Mouse (Mus musculus) lung, embryonic 16.5 days (tissue): ENCODE measurements at regions not wholly inside any gene's neighbourhood (a gene's known extent, or its start where the extent isn't known, plus 50 kb on each side); places are given as distances from the start of the nearest gene placed in this dataset.

Source experiments
- ATAC-seq: fragments of 200-750 bp; cut with Nextera tagmentation; 2 replicates; pipeline ENCODE4 v1.8.0; 2017; ENCODE audit warnings: low read depth, mild to moderate bottlenecking, moderate library complexity
- H3K27ac ChIP-seq: fragments of 300-500 bp; sonication (generic); 2 replicates; pipeline ENCODE4 v1.5.1; 2014; ENCODE audit warnings: mild to moderate bottlenecking, control low read depth, low read length
- H3K27me3 ChIP-seq: fragments of 300-500 bp; sonication (generic); 2 replicates; pipeline ENCODE4 v1.6.1; 2014; ENCODE audit warnings: low read depth, low read length, mixed read lengths; ENCODE audit not compliant: control insufficient read depth, insufficient read depth
- H3K36me3 ChIP-seq: fragments of 300-500 bp; sonication (generic); 2 replicates; pipeline ENCODE4 v1.6.1; 2014; ENCODE audit warnings: low read length; ENCODE audit not compliant: control insufficient read depth, insufficient read depth
- H3K4me1 ChIP-seq: fragments of 300-500 bp; sonication (generic); replicated peaks from 2 replicates; pipeline ENCODE4 v1.6.1; 2014; ENCODE audit warnings: low read length, mixed read lengths; ENCODE audit not compliant: control insufficient read depth, insufficient read depth
- H3K4me2 ChIP-seq: fragments of 300-500 bp; sonication (generic); 2 replicates; pipeline ENCODE4 v1.6.1; 2014; ENCODE audit warnings: low read depth, low read length, control low read depth
- H3K4me3 ChIP-seq: fragments of 300-500 bp; sonication (generic); 2 replicates; pipeline ENCODE4 v1.5.1; 2014; ENCODE audit warnings: mild to moderate bottlenecking, low read length, control low read depth
- H3K9ac ChIP-seq: fragments of 300-500 bp; sonication (generic); 2 replicates; pipeline ENCODE4 v1.6.1; 2014; ENCODE audit warnings: low read length, control low read depth
- H3K9me3 ChIP-seq: fragments of 300-500 bp; sonication (generic); 2 replicates; pipeline ENCODE4 v1.6.1; 2016; ENCODE audit warnings: low read length; ENCODE audit not compliant: control insufficient read depth
- WGBS: fragments of 180-500 bp; shearing (Covaris S2); extraction: QIAGEN DNeasy Blood & Tissue Kit; methylation state at CpG from one replicate; pipeline ENCODE4 v1.1.7; 2014; 5-methylcytosine and 5-hydroxymethylcytosine counted together

GRCm38 (mm10) chr14:86204582-86204981 is 936.5 kb downstream of the Diaph3 start:
- no peak overlapping the region for H3K9ac ChIP-seq
- no peaks in the 10 kb centered on the region for H3K27me3 ChIP-seq
- H3K27ac ChIP-seq = no peak overlapping the region
- no peaks in the 10 kb centered on the region for H3K4me1 ChIP-seq
- H3K36me3 ChIP-seq = no peaks in the 10 kb centered on the region
- no peak for ATAC-seq
- H3K4me2 ChIP-seq = no peak overlapping the region
- no peaks in the 10 kb centered on the region for H3K9me3 ChIP-seq
- H3K4me3 ChIP-seq = no peak overlapping the region
- WGBS = 82% methylated on average over 6 of the region's 7 CpGs

GRCm38 (mm10) chr14:86197864-86198263 is 943.2 kb downstream of the Diaph3 start:
- no peak overlapping the region for H3K4me2 ChIP-seq
- H3K36me3 ChIP-seq = no peaks in the 10 kb centered on the region
- no peak overlapping the region for H3K9ac ChIP-seq
- H3K27ac ChIP-seq = no peak overlapping the region
- H3K27me3 ChIP-seq = no peaks in the 10 kb centered on the region
- ATAC-seq = peak; percentile 51; the same call in 1 of the 2 replicates
- no peaks in the 10 kb centered on the region for H3K4me1 ChIP-seq
- no peaks in the 10 kb centered on the region for H3K9me3 ChIP-seq
- no peak overlapping the region for H3K4me3 ChIP-seq
- WGBS = 63% methylated on average over 4 of the region's 4 CpGs

GRCm38 (mm10) chr14:86184663-86185381 is 956.2 kb downstream of the Diaph3 start:
- no peaks in the 10 kb centered on the region for H3K36me3 ChIP-seq
- ATAC-seq = 0 out of 2 replicates have a peak, but pooled peaks have one; percentile 36
- no peaks in the 10 kb centered on the region for H3K27me3 ChIP-seq
- 65% methylated on average over 4 of the region's 4 CpGs for WGBS
- no peak overlapping the region for H3K9ac ChIP-seq
- no peak overlapping the region for H3K4me2 ChIP-seq
- H3K9me3 ChIP-seq = no peaks in the 10 kb centered on the region
- H3K27ac ChIP-seq = peak overlapping the region; percentile 2; the same call in 1 of the 2 replicates
- no peak overlapping the region for H3K4me3 ChIP-seq
- peaks cover 3% of the 10 kb centered on the region; the same call in 1 of the 2 replicates for H3K4me1 ChIP-seq

- 74% methylated on average over 4 of the region's 4 CpGs for WGBS
- H3K9ac ChIP-seq = no peak overlapping the region
- no peak for ATAC-seq
Measured at GRCm38 (mm10) chr14:86178517-86178916, 962.5 kb downstream of the Diaph3 start.

GRCm38 (mm10) chr14:86171118-86171517 is 969.9 kb downstream of the Diaph3 start:
- Histone ChIP-seq H3K27me3 (no peaks in the 10 kb centered on the region), H3K4me2 (no peak overlapping the region), H3K36me3 (no peaks in the 10 kb centered on the region), H3K9me3 (no peaks in the 10 kb centered on the region), H3K4me3 (no peak overlapping the region), H3K9ac (no peak overlapping the region), H3K4me1 (no peaks in the 10 kb centered on the region), H3K27ac (no peak overlapping the region)
- 33% methylated on average over 1 of the region's 1 CpGs for WGBS
- ATAC-seq = peak; percentile 65; the same call in 1 of the 2 replicates

More at GRCm38 (mm10) chr14:86178517-86178916, 962.5 kb downstream of the Diaph3 start:
- Histone ChIP-seq H3K4me1 (peaks cover 3% of the 10 kb centered on the region; the same call in 1 of the 2 replicates), H3K4me2 (no peak overlapping the region), H3K36me3 (no peaks in the 10 kb centered on the region), H3K4me3 (no peak overlapping the region), H3K27ac (no peak overlapping the region), H3K9me3 (no peaks in the 10 kb centered on the region), H3K27me3 (no peaks in the 10 kb centered on the region)

- Histone ChIP-seq H3K4me3 (no peak overlapping the region), H3K9me3 (no peaks in the 10 kb centered on the region), H3K4me1 (no peaks in the 10 kb centered on the region), H3K4me2 (no peak overlapping the region), H3K27ac (no peak overlapping the region), H3K9ac (no peak overlapping the region), H3K27me3 (no peaks in the 10 kb centered on the region), H3K36me3 (no peaks in the 10 kb centered on the region)
- WGBS = 68% methylated on average over 10 of the region's 10 CpGs
- no peak for ATAC-seq
Measured at GRCm38 (mm10) chr14:86159151-86159550, 981.9 kb downstream of the Diaph3 start.

- WGBS = 83% methylated on average over 3 of the region's 3 CpGs
- H3K27me3 ChIP-seq = no peaks in the 10 kb centered on the region
- no peak overlapping the region for H3K4me3 ChIP-seq
- no peaks in the 10 kb centered on the region for H3K4me1 ChIP-seq
- no peak overlapping the region for H3K9ac ChIP-seq
- ATAC-seq = no peak
- H3K27ac ChIP-seq = no peak overlapping the region
- H3K4me2 ChIP-seq = no peak overlapping the region
- H3K36me3 ChIP-seq = no peaks in the 10 kb centered on the region
- H3K9me3 ChIP-seq = no peaks in the 10 kb centered on the region
Measured at GRCm38 (mm10) chr14:86154688-86155087, 986.3 kb downstream of the Diaph3 start.

- Histone ChIP-seq H3K27ac (no peak overlapping the region), H3K36me3 (no peaks in the 10 kb centered on the region), H3K9ac (no peak overlapping the region), H3K27me3 (no peaks in the 10 kb centered on the region), H3K9me3 (no peaks in the 10 kb centered on the region), H3K4me3 (no peak overlapping the region), H3K4me2 (no peak overlapping the region), H3K4me1 (no peaks in the 10 kb centered on the region)
- no peak for ATAC-seq
- WGBS = 82% methylated on average over 1 of the region's 1 CpGs
Measured at GRCm38 (mm10) chr14:86151276-86151675, 989.8 kb downstream of the Diaph3 start.

- H3K9me3 ChIP-seq = no peaks in the 10 kb centered on the region
- no peak for ATAC-seq
- 94% methylated on average over 3 of the region's 3 CpGs for WGBS
- H3K4me1 ChIP-seq = no peaks in the 10 kb centered on the region
- H3K36me3 ChIP-seq = no peaks in the 10 kb centered on the region
- no peak overlapping the region for H3K9ac ChIP-seq
- H3K27me3 ChIP-seq = no peaks in the 10 kb centered on the region
- H3K27ac ChIP-seq = no peak overlapping the region
- H3K4me3 ChIP-seq = no peak overlapping the region
- no peak overlapping the region for H3K4me2 ChIP-seq
Measured at GRCm38 (mm10) chr14:86150329-86150866, 990.6 kb downstream of the Diaph3 start.
